Mouse (Mus musculus): ENCODE measurements at regions not wholly inside any gene's neighbourhood (a gene's known extent, or its start where the extent isn't known, plus 50 kb on each side); places are given as distances from the start of the nearest gene placed in this dataset.

DNA sequence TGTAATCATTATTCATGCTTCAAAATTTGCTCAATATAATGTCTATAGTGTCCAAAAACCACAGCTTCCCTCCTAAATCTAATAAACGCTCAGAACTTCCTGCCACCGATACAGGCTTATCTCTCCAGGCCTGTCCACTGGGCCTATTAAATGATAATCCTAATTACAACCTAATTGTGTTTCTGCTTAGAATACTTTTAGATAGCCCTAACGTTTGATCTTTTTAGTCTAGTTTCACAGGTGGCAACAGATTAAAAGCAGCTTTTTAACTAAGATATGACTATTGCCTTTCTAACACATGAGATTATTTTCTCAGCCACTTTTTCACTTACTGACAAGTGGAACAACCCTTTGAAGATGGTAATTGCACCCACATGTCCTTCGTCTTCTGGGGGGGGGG is 188.6 kb downstream of the Cog6 start:
- no peak for ATAC-seq (ENCODE audit: extremely low read depth, insufficient number of reproducible peaks, low FRiP score, poor library complexity, severe bottlenecking)

DNA sequence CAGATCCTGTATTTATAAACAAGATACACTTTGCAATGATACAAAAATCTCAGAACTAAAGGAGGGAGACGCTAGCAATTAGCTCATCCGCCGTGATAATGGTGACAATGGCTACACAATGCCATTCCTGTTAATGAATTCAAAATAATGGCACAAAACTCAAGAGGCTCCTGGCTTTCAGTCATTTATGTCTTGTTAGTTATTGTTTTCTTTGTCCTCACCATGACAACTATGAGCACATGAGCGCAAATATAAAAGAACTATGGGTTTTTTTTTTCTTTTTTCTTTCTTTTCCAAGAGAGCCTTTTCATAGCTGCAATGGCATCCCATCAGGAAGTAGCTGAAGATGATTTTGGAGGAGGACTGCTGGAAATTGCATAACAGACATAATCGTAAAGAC is 194.2 kb downstream of the Cog6 start:
- no peak for ATAC-seq (ENCODE audit: extremely low read depth, insufficient number of reproducible peaks, low FRiP score, poor library complexity, severe bottlenecking)

DNA sequence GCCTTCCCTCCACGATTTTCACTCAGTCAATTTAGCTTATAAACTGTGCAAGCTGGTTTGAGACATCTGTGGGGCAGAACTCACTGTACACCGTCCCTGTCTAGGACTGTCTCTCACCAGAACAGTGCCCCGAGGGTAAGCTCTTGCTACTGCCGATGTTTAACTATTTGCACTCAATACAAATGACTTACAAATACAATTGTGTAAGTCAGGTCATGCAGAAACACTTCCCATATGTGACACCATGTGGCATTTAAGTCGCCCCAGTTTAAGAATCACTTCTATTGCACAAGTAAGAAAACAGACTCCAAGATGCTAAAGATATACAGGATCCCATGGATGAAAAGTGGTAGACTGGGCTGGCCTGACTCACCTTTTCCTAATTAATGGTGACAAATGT is 195.6 kb downstream of the Cog6 start:
- ATAC-seq (ENCODE audit: extremely low read depth, insufficient number of reproducible peaks, low FRiP score, poor library complexity, severe bottlenecking) = no peak

DNA sequence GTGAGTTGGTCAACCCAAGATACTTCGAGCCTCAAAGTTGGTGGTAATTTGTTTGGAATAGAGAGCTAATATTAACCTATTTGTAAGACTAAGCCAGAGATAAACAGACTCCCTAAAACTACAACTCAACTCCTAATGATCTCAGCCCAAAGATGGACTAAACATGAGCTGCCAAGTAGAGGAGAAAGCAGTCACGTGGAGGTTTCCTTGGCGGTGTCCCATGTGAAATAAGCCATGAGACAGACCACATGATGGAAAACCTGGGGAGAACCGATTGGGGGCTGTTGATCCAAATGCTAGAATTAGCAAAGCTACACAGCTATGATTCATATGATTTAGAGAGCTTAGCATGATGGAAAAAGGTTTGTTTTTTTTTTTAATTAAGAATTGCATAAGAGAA is 198.6 kb downstream of the Cog6 start:
- ATAC-seq (ENCODE audit: extremely low read depth, insufficient number of reproducible peaks, low FRiP score, poor library complexity, severe bottlenecking) = no peak

DNA sequence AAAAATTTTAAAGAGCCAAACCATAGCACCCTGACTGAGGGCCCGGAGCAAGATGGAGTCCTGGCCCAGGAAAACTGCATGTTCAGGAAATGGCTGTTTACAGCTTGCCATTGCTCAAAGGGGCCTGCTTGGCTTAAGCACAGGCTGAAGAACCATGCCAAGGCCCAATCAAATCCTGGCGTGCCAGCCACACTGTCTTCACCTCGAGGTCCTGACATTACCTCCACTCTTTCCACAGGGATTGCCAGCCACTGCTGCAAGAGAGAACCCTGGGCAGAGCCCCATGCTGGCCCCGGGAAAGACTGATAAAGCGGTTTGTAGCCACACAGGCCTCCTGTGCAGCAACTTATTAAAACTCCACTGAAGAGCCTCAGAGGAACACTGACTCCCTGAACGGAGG is 199.6 kb downstream of the Cog6 start:
- no peak for ATAC-seq (ENCODE audit: extremely low read depth, insufficient number of reproducible peaks, low FRiP score, poor library complexity, severe bottlenecking)

DNA sequence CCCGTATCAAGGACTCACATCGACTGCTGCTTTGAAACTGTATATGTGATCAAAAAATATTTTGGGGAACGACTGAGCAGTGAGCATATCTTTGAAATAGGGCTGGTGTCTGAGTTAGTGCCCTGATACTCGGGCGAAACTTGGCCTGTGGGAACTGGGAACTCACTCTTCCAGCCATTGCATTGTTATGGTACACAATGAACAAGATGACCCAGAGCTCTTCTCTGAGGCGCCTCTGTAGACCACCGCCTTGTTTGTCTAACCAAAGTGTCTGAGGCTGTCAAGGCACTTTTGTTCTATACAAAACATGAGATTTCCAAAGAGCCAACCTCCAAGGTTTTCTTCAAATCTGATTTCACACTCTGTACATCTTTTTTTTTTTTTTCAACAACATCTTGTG is 201.5 kb downstream of the Cog6 start:
- no peak for ATAC-seq (ENCODE audit: extremely low read depth, insufficient number of reproducible peaks, low FRiP score, poor library complexity, severe bottlenecking)

DNA sequence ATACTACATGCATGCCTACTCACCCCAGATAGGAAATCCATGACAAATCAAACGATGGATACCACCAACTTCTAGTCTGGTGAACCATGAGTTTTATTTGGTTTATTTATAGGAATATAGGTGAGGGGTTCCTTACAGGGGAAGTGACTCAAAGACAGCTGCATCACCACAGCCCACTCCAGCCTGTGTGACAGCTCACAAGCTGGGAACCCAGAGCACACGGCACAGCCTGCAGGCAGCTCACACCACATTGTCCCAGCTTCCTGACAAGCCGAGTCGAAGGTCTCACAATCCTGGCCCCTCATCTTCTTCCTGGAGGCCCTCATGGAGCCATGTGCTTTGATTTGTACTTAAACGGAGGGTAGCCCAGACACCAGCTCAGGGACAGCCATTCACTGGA is 214.7 kb downstream of the Cog6 start:
- no peak for ATAC-seq (ENCODE audit: extremely low read depth, insufficient number of reproducible peaks, low FRiP score, poor library complexity, severe bottlenecking)

DNA sequence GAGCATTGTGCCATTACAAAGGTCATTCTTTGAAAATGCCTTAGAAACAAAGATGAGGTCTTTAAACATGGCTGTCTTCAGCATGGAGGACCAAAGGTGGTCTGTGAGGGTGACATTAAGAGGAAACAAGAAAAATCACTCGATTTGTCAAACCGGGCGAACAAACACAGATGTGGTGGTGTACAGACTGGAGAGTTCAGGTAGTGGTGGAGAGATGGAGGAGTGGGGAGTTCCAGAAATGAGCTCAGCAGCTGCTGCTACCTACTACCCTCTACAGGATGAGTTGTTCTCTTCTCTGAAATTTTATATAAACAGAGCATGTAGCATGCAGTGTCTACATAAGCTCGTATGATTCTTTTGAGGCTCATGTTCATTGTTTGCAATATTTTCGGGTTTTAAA is 215.6 kb downstream of the Cog6 start:
- ATAC-seq (ENCODE audit: extremely low read depth, insufficient number of reproducible peaks, low FRiP score, poor library complexity, severe bottlenecking) = no peak

DNA sequence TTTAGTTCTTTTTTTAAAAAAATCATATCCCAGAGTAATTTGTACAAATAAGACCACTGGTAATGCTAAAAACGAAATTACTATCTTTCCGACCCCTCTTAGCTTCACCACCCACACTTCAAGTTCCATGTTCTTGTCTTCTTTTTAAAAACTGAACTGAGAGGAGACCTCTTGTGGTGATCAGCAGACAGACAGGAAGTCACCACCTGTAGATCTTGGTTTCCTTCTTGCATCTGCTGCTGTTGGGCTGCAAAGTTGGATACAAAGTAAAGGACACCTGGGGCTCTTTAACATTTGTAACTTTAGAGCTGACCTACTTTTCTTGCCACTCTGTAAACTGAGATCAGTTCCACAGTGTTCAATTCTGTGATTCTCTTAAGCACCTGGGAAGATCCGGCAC is 216.4 kb downstream of the Cog6 start:
- ATAC-seq (ENCODE audit: extremely low read depth, insufficient number of reproducible peaks, low FRiP score, poor library complexity, severe bottlenecking) = no peak

DNA sequence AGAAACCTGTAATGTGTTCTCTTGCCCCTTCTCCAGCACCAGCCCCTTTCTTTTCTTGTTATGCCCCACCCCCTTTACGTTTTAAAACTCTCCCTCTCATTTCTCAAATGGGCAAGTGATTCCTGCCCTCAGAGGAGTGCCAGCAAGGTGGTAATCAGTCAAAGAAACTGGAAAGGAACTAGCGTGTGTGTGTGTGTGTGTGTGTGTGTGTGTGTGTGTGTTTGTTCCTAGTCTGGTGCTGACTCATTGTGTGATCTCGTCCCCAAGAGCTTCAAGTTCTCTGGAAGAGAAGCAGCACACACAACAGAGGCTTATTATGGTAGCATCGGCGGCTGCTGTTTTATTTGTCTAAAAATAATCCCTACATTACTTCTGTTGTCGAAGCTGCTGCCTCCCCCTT is 219.2 kb downstream of the Cog6 start:
- no peak for ATAC-seq (ENCODE audit: extremely low read depth, insufficient number of reproducible peaks, low FRiP score, poor library complexity, severe bottlenecking)

DNA sequence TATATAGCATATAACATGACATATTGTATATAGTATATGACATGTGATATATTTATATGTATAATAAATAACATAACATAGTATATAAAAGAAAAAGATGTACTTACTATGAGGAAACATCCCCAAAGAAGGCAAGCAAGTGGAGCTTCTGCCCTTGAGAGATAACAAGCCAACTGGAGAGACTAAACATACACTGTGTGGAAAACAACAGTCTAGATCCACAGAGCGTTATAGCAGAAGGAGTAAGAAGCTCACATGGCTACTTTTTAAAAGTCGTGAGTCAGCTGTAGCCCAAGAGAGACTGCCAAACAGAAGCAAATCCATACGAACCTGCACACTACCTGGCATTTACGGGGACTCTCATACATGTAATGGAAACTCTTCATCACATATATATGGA is 219.9 kb downstream of the Cog6 start:
- ATAC-seq (ENCODE audit: extremely low read depth, insufficient number of reproducible peaks, low FRiP score, poor library complexity, severe bottlenecking) = no peak

DNA sequence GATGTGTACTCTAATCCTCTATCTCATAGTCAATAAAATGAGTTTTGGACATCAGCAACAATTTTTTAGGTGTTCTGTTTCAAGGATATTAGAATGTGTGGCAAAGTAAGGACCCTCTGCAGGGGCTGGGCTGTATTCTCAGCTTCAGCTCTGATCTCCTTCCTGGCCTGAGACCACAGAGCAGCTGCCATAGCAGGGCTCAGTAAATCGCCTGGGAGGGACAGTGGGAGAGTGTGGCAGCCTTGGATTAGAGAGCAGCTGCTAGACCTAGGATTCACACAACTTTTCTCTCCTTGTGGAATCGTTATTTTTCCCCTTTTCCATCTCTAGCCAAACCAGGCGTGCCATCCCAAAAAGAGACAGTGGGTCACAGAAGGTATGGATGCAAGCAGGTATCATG is 222.8 kb downstream of the Cog6 start:
- ATAC-seq (ENCODE audit: extremely low read depth, insufficient number of reproducible peaks, low FRiP score, poor library complexity, severe bottlenecking) = no peak

DNA sequence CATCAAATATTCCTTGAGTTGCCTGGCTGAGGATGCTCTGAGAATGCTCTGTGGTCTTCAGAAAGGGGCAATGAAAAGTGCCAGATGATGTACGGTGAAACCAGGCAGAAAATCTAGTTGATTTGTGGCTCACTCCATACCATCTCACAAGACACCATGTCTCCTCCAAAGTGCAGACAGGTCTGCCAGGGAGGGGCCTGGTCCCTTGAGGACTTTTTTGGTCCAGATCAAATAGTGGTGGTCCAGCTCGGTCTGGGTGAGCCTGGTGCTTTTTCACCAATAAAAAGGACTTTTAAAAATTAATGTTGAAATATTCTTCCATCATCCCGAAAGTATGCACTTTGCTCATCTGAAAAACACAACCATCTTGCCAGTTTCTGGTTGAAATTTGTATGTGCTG is 224.2 kb downstream of the Cog6 start:
- ATAC-seq (ENCODE audit: extremely low read depth, insufficient number of reproducible peaks, low FRiP score, poor library complexity, severe bottlenecking) = no peak

DNA sequence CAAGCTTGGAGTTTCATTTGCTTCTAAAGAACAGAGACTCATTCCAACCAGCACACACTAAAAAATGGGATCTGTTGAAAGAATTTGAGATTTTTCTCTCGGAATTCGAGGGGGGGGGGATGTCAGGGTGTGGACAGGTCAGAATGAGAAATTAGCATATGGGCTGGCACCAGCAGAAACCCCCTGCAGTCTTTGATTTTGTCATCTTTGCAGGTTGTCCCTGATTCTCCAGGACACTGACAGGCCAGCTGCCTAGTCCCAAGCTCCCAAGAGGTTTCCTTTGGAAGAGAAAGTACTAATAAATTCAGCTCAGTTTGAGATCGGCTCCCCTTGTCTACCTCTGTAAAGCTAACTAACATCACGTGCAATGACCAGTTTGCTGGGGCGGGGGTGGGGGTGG is 224.9 kb downstream of the Cog6 start:
- no peak for ATAC-seq (ENCODE audit: extremely low read depth, insufficient number of reproducible peaks, low FRiP score, poor library complexity, severe bottlenecking)

DNA sequence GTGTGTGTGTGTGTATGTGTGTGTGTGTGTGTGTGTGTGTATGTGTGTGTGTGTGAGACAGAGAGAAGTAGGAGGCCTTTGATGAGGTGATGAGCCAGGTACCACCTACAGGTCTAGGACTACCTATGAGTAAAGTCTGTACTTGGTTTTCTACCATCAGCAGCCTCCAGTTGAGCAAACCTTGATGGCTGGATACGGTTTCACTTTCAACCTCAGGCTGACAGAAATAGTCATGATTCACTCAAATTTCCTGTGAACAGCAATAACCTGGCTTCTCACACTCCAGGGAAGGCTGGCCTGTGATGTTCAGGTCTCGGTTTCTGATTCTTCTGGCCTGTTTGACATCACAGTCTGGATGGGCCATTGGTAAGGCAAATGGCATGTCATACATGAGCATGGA is 226.1 kb downstream of the Cog6 start:
- ATAC-seq (ENCODE audit: extremely low read depth, insufficient number of reproducible peaks, low FRiP score, poor library complexity, severe bottlenecking) = no peak

DNA sequence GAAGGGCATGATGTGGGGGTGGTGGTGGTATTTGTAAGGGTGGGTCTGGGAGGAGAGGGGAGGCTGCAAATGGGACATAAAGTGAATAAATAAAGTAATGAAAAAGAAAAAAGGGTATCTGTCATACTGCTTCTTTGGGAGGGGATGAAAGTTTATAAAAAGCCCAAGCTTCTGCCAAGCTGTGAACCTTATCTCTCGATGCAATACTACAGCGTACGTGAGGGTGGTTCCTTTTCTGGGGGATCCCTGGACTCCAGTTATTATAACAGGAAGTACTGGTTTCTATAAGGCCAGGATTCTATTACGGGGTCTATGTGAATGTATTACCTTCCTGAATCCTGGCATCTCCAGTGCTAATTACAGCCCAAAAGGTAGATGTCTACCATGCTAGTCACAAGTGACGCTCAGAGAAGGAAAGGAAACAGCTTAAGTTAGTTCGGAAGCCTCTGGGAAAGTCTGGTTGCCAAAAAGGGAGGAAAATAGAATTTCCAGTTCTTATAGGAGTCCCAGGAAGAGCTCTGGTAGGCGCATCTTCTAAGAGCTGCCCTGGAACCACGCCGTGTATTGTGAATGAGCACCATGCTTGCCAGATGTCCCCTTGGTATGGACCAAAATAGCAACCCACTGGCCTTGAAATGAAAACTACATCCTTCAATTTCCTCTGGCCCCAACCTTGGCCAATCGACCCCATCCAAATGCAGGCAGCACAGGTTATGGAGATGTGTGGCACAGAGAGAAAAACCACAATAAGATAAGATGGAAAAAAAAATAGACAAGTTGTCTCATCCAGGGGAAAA is 228.9 kb downstream of the Cog6 start:
- ATAC-seq (ENCODE audit: extremely low read depth, insufficient number of reproducible peaks, low FRiP score, poor library complexity, severe bottlenecking) = no peak

DNA sequence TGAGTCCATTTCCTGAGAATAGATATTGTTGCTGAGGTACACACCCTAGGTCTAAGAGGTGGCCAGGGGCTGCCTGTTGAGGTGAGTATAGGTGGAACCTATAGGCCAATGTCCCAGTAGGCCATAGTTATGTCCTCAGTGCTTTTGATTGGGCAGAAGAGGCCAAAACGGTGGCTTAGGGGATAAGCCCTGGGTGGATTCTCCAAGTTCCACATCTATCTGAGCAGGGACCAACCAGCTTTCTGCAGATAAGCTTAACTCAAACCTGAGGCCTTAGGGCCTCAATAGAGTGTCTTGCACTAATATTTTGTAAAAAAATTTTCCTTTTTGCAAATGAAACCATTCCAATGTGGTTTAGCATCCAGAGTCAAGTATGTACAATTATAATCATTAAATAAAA is 231.4 kb downstream of the Cog6 start:
- no peak for ATAC-seq (ENCODE audit: extremely low read depth, insufficient number of reproducible peaks, low FRiP score, poor library complexity, severe bottlenecking)

DNA sequence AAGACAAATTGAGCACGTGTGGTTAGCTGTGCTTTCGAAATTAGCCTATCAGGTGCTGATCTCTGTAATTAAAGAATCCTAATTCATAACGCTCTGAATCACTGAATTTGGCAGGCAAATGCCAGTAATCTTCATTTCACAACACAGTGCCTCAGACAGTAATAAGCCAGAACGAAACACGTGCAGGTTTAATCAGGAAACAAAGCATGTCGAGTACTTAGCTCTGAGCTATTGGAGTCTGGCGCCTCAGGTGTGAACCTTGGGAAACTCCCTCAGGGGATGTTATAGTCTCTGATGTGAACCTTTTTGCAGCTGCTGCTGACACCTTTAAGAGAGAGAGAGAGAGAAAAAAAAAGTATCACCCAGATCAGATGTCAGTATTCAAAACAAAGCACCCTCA is 232.6 kb downstream of the Cog6 start:
- ATAC-seq (ENCODE audit: extremely low read depth, insufficient number of reproducible peaks, low FRiP score, poor library complexity, severe bottlenecking) = no peak

DNA sequence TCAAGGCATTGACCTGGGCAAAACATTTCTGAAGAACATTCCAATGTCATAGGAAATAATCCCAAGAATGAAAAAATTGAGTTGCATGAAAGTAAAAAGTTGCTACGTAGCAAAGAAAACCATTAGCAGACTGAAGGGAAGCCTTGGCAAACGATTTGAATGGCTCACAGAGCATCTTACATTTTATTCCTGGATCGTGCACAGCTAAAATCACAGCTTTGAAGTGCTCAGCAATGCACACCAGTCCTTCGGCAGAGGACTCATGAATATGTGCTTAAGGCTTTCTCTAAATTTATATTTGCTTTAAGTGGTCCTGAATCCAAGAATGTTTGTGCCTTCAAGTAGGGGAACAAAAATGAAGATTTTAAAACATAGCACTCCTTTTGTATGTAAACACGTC is 234.5 kb downstream of the Cog6 start:
- no peak for ATAC-seq (ENCODE audit: extremely low read depth, insufficient number of reproducible peaks, low FRiP score, poor library complexity, severe bottlenecking)

DNA sequence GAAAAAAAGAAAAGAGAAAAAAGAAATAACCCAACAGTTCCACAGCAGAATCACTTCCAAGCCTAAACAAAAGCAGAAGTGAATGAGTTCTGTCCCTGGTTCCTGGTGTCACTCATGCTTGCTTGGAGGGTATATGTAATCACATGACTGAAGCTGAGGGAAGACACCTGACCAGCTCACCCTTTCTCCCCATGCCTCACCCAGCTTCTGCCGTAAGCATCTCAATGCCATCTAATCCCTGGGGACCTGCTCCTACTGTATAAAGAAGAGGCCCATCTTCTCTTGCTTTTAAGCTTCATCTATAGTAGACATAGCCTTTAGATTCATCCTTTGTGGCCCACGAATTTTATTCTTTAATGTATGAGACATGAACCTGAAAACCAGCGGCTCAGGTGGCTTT is 235.5 kb downstream of the Cog6 start:
- ATAC-seq (ENCODE audit: extremely low read depth, insufficient number of reproducible peaks, low FRiP score, poor library complexity, severe bottlenecking) = no peak

DNA sequence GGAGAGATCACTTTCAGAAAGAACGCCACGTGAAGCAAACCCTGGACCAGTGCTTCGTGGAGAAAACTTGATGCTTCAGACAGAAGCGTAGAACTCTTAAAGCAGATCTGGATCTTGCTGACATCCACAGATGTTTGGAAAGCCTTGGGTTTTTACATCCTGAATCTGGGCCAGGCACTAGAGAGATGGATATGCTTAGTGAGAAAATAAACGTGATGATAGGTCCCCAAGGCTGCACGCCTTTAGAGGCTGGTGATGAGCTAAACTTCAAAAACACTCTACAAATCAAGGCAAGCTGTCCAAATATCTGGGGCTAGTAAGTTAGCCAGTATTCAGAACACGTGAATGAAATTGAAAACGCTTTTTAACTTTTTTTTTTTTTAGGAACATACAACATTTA is 236.7 kb downstream of the Cog6 start:
- ATAC-seq (ENCODE audit: extremely low read depth, insufficient number of reproducible peaks, low FRiP score, poor library complexity, severe bottlenecking) = no peak
